Mouse (Mus musculus) liver, embryonic 16.5 days (tissue): ENCODE measurements around the gene Stpg2. TPM values are rescaled to one million over a fixed set of nuclear protein-coding genes. Genes with fewer than 3 reads are reported as not detected.

ENCODE experiments used
- ATAC-seq: fragments of 200-750 bp; cut with Nextera tagmentation; 2 replicates; pipeline ENCODE4 v1.8.0; 2017; ENCODE audit warnings: low read depth, mild to moderate bottlenecking, moderate number of reproducible peaks, moderate library complexity
- H3K27ac ChIP-seq: fragments of 300-500 bp; sonication (generic); 2 replicates; pipeline ENCODE4 v1.5.1; 2014; ENCODE audit warnings: mild to moderate bottlenecking, low read length
- H3K27me3 ChIP-seq: fragments of 300-500 bp; sonication (generic); 2 replicates; pipeline ENCODE4 v1.6.1; 2014; ENCODE audit warnings: low read depth, low read length, mixed read lengths; ENCODE audit not compliant: control insufficient read depth, insufficient read depth
- H3K36me3 ChIP-seq: fragments of 300-500 bp; sonication (generic); 2 replicates; pipeline ENCODE4 v1.6.1; 2014; ENCODE audit warnings: mild to moderate bottlenecking; ENCODE audit not compliant: control insufficient read depth, insufficient read depth
- H3K4me1 ChIP-seq: fragments of 300-500 bp; sonication (generic); 2 replicates; pipeline ENCODE4 v1.6.1; 2014; ENCODE audit warnings: low read depth, low read length, mixed read lengths; ENCODE audit not compliant: control insufficient read depth
- H3K4me2 ChIP-seq: fragments of 300-500 bp; sonication (generic); 2 replicates; pipeline ENCODE4 v1.6.1; 2014; ENCODE audit warnings: low read depth, low read length, mixed read lengths
- H3K4me3 ChIP-seq: fragments of 300-500 bp; sonication (generic); 2 replicates; pipeline ENCODE4 v1.5.1; 2014; ENCODE audit warnings: low read depth, mild to moderate bottlenecking, low read length
- H3K9ac ChIP-seq: fragments of 300-500 bp; sonication (generic); 2 replicates; pipeline ENCODE4 v1.6.1; 2014; ENCODE audit warnings: low read depth, low read length
- H3K9me3 ChIP-seq: fragments of 300-500 bp; sonication (generic); replicated peaks from 2 replicates; pipeline ENCODE4 v1.6.1; 2016; ENCODE audit warnings: low read length; ENCODE audit not compliant: control insufficient read depth
- whole genome bisulfite sequencing: fragments of 180-500 bp; shearing (Covaris S2); extraction: QIAGEN DNeasy Blood & Tissue Kit; methylation state at CpG from one replicate; pipeline ENCODE4 v1.1.7; 2014; ENCODE audit not compliant: insufficient replicate concordance; 5-methylcytosine and 5-hydroxymethylcytosine counted together
- polyA plus RNA-seq: library from polyadenylated mRNA; unstranded; fragments of >200 nt; fragmentation: Nextera tagmentation; extraction: Ambion mirVana; gene quantifications from 2 replicates; pipeline ENCODE4 v1.2.1, GENCODE M21; 2015

Stpg2 gene
- polyA plus RNA-seq, 1 experiment from 2014 or later = not detected

DNA sequence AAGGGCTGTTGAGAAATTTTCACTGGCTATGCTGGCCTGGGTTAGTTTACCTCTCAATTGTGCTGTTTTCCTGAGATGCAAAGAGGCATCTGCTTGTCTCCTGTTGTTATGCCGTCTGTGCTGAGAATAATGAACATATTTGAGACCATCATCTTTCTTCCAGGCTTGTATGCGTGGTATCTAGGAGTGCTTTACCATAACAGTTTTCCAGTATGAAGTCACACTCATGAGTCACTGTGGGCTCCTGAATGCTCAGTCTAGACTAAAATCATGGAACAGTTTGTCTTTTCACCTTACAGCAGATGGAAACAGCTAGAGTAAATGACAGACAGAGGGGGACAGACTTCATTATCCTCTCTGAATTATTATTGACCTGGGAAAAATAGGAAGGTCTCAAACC is 527.7 kb downstream of the Stpg2 start:
- ATAC-seq = no peak

DNA sequence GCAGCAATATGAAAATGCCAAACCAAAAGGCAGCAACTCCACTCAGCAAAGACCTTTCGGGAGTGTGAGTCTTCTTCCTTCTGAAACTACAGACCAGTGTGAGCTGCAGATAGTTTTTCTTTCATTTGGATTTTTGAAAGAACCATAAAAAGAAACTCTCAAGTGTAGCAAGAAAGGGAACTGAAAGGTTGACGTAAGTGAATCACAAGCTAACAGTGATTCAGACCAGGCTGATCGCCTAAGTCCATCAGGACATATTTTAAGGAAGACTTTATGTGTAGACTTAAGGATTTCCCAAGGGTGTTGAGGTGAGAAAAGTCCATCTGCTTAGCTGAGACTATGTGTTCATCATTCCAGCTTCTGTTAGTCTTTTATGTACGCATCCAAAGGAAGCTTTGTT is 533.9 kb downstream of the Stpg2 start:
- no peaks in the 10 kb centered on the region for H3K27me3 ChIP-seq
- no peak overlapping the region for H3K4me2 ChIP-seq
- no peak for ATAC-seq
- H3K9me3 ChIP-seq = no peaks in the 10 kb centered on the region
- no peaks in the 10 kb centered on the region for H3K36me3 ChIP-seq
- WGBS = 74% methylated on average over 4 of the region's 4 CpGs
- no peak overlapping the region for H3K4me3 ChIP-seq
- H3K4me1 ChIP-seq = no peaks in the 10 kb centered on the region
- H3K27ac ChIP-seq = no peak overlapping the region
- no peak overlapping the region for H3K9ac ChIP-seq

More for the DNA sequence above, 527.7 kb downstream of the Stpg2 start:
- Histone ChIP-seq H3K9me3 (no peaks in the 10 kb centered on the region), H3K36me3 (no peaks in the 10 kb centered on the region), H3K4me2 (no peak overlapping the region), H3K4me3 (no peak overlapping the region), H3K9ac (no peak overlapping the region), H3K4me1 (no peaks in the 10 kb centered on the region), H3K27ac (no peak overlapping the region), H3K27me3 (no peaks in the 10 kb centered on the region)
- WGBS = 74% methylated on average over 2 of the region's 2 CpGs

Other genes starting within 250 kb of the Stpg2 start
- gene Rap1gds1, start 130.5 kb upstream of the Stpg2 start, polyA plus RNA-seq = 13.7 and 14.8 TPM in 2 replicates